ENCODE assay signal across 8 mouse cellular contexts in the genomic region with DNA sequence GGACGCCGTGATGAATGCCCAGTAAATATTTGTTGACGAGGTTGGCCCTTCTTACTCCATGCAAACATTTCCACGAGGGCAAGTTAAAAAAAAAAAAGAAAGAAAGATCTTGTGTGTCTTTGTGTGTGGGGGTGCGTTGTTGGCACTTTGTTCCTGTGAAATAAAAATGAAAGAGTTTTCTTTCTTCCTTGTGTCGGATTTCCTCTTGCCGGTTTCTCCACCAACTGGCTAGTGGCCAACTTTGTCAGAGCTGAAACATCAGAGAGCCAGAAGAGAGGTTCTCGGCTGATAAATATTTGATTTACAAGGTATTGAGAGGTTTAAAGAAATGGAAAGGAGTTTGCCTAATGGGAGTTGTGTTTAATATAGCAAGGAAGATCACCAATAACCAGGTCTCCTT.
DNase-seq lines count a peak whose midpoint lies in the region; ATAC-seq and TF ChIP-seq lines count a peak whose summit lies in the region.

No protein-coding gene starts in this region.

- peak; percentile 3 for DNase-seq in kidney, adult 2 months
- no peak for DNase-seq in kidney, adult 9 months
- DNase-seq in kidney, postnatal 4 days: peak; percentile 45 to 59
- DNase-seq in lung, postnatal 25 days (ENCODE audit: low spot score): peak; percentile 56
- no peak for DNase-seq in thymus, adult 2 months
- no peak for DNase-seq in thymus, postnatal 25 days

- no peak overlapping the region for H3K9ac ChIP-seq in forebrain, embryonic 16.5 days (replicated peaks; ENCODE audit: low read depth, low read length)
- no peak overlapping the region for H3K9ac ChIP-seq in liver, embryonic 12.5 days

- TF ChIP-seq POLR2A in kidney, adult 2 months (IDR thresholded peaks at IDR 0.05; ENCODE audit: low read depth, low read length): no peak
- TF ChIP-seq POLR2A in thymus, adult 2 months (IDR thresholded peaks at IDR 0.05; ENCODE audit: control insufficient read depth, extremely low read depth, insufficient read depth, low read length, poor library complexity): no peak

- H3K27ac ChIP-seq in kidney, adult 2 months (ENCODE audit: insufficient read depth, low read depth, low read length): no peak overlapping the region
- H3K27ac ChIP-seq in forebrain, embryonic 16.5 days (ENCODE audit: low read length): peak overlapping the region; percentile 31
- H3K27ac ChIP-seq in liver, embryonic 12.5 days: no peak overlapping the region
- H3K27ac ChIP-seq in thymus, adult 2 months (ENCODE audit: control insufficient read depth, insufficient read depth, low read length): no peak overlapping the region

- no peak for TF ChIP-seq CTCF in kidney, adult 2 months (conservative IDR thresholded peaks at IDR 0.05; ENCODE audit: insufficient read depth, insufficient read length, low read depth, low read length)
- no peak for TF ChIP-seq CTCF in thymus, adult 2 months (IDR thresholded peaks at IDR 0.05; ENCODE audit: borderline replicate concordance, control insufficient read depth, extremely low read depth, insufficient read depth, low read length, poor library complexity)

- H3K4me1 ChIP-seq in kidney, adult 2 months (ENCODE audit: control insufficient read depth, insufficient read depth, low read length): no peaks in the 10 kb centered on the region
- H3K4me1 ChIP-seq in forebrain, embryonic 16.5 days (replicated peaks; ENCODE audit: control insufficient read depth, insufficient read depth, low read length): peaks cover 13% of the 10 kb centered on the region
- H3K4me1 ChIP-seq in liver, embryonic 12.5 days: no peaks in the 10 kb centered on the region
- H3K4me1 ChIP-seq in thymus, adult 2 months (replicated peaks; ENCODE audit: control insufficient read depth, insufficient read depth, low read length): no peaks in the 10 kb centered on the region

- H3K27me3 ChIP-seq in kidney, adult 2 months (replicated peaks; ENCODE audit: control insufficient read depth, insufficient read depth, low read length): no peaks in the 10 kb centered on the region
- no peaks in the 10 kb centered on the region for H3K27me3 ChIP-seq in forebrain, embryonic 16.5 days (replicated peaks; ENCODE audit: control insufficient read depth, insufficient read depth, low read length)
- no peaks in the 10 kb centered on the region for H3K27me3 ChIP-seq in liver, embryonic 12.5 days (replicated peaks)
- no peaks in the 10 kb centered on the region for H3K27me3 ChIP-seq in thymus, adult 2 months (ENCODE audit: control insufficient read depth, insufficient read depth, low read length)

- 21% methylated on average over 8 of the region's 8 CpGs for WGBS in kidney, adult 2 months
- WGBS in forebrain, embryonic 16.5 days: 38% methylated on average over 8 of the region's 8 CpGs
- 65% methylated on average over 8 of the region's 8 CpGs for WGBS in liver, embryonic 12.5 days (ENCODE audit: insufficient replicate concordance)
- WGBS in thymus, adult 2 months: 67% methylated on average over 8 of the region's 8 CpGs

- H3K4me2 ChIP-seq in forebrain, embryonic 16.5 days (ENCODE audit: low read length): no peak overlapping the region
- H3K4me2 ChIP-seq in liver, embryonic 12.5 days: no peak overlapping the region

- no peaks in the 10 kb centered on the region for H3K9me3 ChIP-seq in forebrain, embryonic 16.5 days (ENCODE audit: control insufficient read depth, low read length)
- H3K9me3 ChIP-seq in liver, embryonic 12.5 days (replicated peaks): no peaks in the 10 kb centered on the region

- no peaks in the 10 kb centered on the region for H3K36me3 ChIP-seq in kidney, adult 2 months (ENCODE audit: control insufficient read depth, insufficient read depth, low read length)
- H3K36me3 ChIP-seq in forebrain, embryonic 16.5 days (ENCODE audit: control insufficient read depth, insufficient read depth): no peaks in the 10 kb centered on the region
- no peaks in the 10 kb centered on the region for H3K36me3 ChIP-seq in liver, embryonic 12.5 days
- H3K36me3 ChIP-seq in thymus, adult 2 months (ENCODE audit: control insufficient read depth, insufficient read depth, low read length): no peaks in the 10 kb centered on the region

- no peak for ATAC-seq in forebrain, embryonic 16.5 days
- ATAC-seq in liver, embryonic 12.5 days: no peak

- H3K4me3 ChIP-seq in kidney, adult 2 months (ENCODE audit: insufficient read depth, low read depth, low read length): no peak overlapping the region
- H3K4me3 ChIP-seq in forebrain, embryonic 16.5 days (replicated peaks; ENCODE audit: low read length): no peak overlapping the region
- no peak overlapping the region for H3K4me3 ChIP-seq in liver, embryonic 12.5 days
- no peak overlapping the region for H3K4me3 ChIP-seq in thymus, adult 2 months (ENCODE audit: control insufficient read depth, insufficient read depth, low read length)

Comparison
In these comparisons a context has a peak if more than half of its experiments do, and no peak if none do; other contexts are left out.
1. DNase-seq: peak in kidney, adult 2 months (single experiment), kidney, postnatal 4 days (2 of 2) and lung, postnatal 25 days (single experiment); none in kidney, adult 9 months (single experiment), thymus, adult 2 months (single experiment) and thymus, postnatal 25 days (single experiment).